In genomic region chr11:119970021-119970851, GRCm38 (mm10) we compare ENCODE assay signal across 14 mouse cellular contexts. TPM values are rescaled to one million over a fixed set of nuclear protein-coding genes. Genes with fewer than 3 reads are reported as not detected.
DNase-seq lines count a peak whose midpoint lies in the region; ATAC-seq lines count a peak whose summit lies in the region.
"Had no signal": no experiment of that assay in that cellular context is flagged by ENCODE, and none has a peak within 500 bp of the region (broad histone marks: within the 10 kb centered on the region; RNA-seq: fewer than 3 reads in every experiment).

No protein-coding gene starts in this region.

- no peaks in the 10 kb centered on the region for H3K9me3 ChIP-seq in forebrain, embryonic 10.5 days
- H3K9me3 ChIP-seq in hindbrain, embryonic 16.5 days (ENCODE audit: control insufficient read depth, low read length): no peaks in the 10 kb centered on the region
- H3K9me3 ChIP-seq in midbrain, embryonic 16.5 days (replicated peaks; ENCODE audit: control insufficient read depth, low read length, poor library complexity, severe bottlenecking): no peaks in the 10 kb centered on the region
- H3K9me3 ChIP-seq: heart, embryonic 10.5 days; limb, embryonic 10.5 days had no signal

- peak overlapping the region; percentile 51 for H3K27ac ChIP-seq in forebrain, embryonic 10.5 days
- peak overlapping the region; percentile 77 for H3K27ac ChIP-seq in hindbrain, embryonic 16.5 days (ENCODE audit: low read depth, low read length)
- H3K27ac ChIP-seq in midbrain, embryonic 16.5 days (ENCODE audit: low read length): peak overlapping the region; percentile 74
- H3K27ac ChIP-seq: heart, embryonic 10.5 days; limb, embryonic 10.5 days; macrophage had no signal

- no peak overlapping the region for H3K4me2 ChIP-seq in hindbrain, embryonic 16.5 days (ENCODE audit: low read length)
- H3K4me2 ChIP-seq in midbrain, embryonic 16.5 days (ENCODE audit: low read length): peak overlapping the region; percentile 17; the same call in 1 of the 2 replicates

- no peak overlapping the region for H3K4me3 ChIP-seq in forebrain, embryonic 10.5 days
- H3K4me3 ChIP-seq in hindbrain, embryonic 16.5 days (ENCODE audit: low read length): no peak overlapping the region
- H3K4me3 ChIP-seq in midbrain, embryonic 16.5 days (ENCODE audit: low read depth, low read length): no peak overlapping the region
- H3K4me3 ChIP-seq: heart, embryonic 10.5 days; limb, embryonic 10.5 days had no signal

- ATAC-seq in cerebellum, adult (ENCODE audit: insufficient number of reproducible peaks, low FRiP score, low TSS enrichment): no peak
- peak; percentile 86 for ATAC-seq in hindbrain, embryonic 16.5 days
- ATAC-seq in midbrain, embryonic 16.5 days: peak; percentile 79

- peak; percentile 90 to 95 for DNase-seq in cerebellum, postnatal 10 days
- no peak for DNase-seq in forebrain, embryonic 10.5 days (ENCODE audit: extremely low spot score, low spot score)
- DNase-seq in lung, postnatal 25 days (ENCODE audit: low spot score): no peak
- DNase-seq in spleen, postnatal 4 days (ENCODE audit: low spot score in 2 of 2): no peak
- DNase-seq in T-cell, adult 2 months (ENCODE audit: low spot score): no peak
- DNase-seq: adrenal gland, adult 8-10 months; cerebellum, postnatal 36 days; thymus, postnatal 4 days had no signal

- WGBS in forebrain, embryonic 10.5 days: 69% methylated on average over 12 of the region's 12 CpGs
- WGBS in hindbrain, embryonic 16.5 days: 18% methylated on average over 12 of the region's 12 CpGs
- WGBS in midbrain, embryonic 16.5 days: 18% methylated on average over 12 of the region's 12 CpGs

- peaks cover 8% of the 10 kb centered on the region for H3K36me3 ChIP-seq in forebrain, embryonic 10.5 days (replicated peaks)
- no peaks in the 10 kb centered on the region for H3K36me3 ChIP-seq in hindbrain, embryonic 16.5 days (ENCODE audit: control insufficient read depth, insufficient read depth, low read length)
- H3K36me3 ChIP-seq in midbrain, embryonic 16.5 days (ENCODE audit: control insufficient read depth, insufficient read depth, low read length): no peaks in the 10 kb centered on the region

- H3K9ac ChIP-seq in hindbrain, embryonic 16.5 days (ENCODE audit: low read depth, low read length): no peak overlapping the region
- peak overlapping the region; percentile 38; the same call in 1 of the 2 replicates for H3K9ac ChIP-seq in midbrain, embryonic 16.5 days (ENCODE audit: low read depth, low read length)

- H3K4me1 ChIP-seq in forebrain, embryonic 10.5 days: peaks cover 52% of the 10 kb centered on the region
- H3K4me1 ChIP-seq in hindbrain, embryonic 16.5 days (ENCODE audit: control insufficient read depth, insufficient read depth, low read depth, low read length): peaks cover 17% of the 10 kb centered on the region
- H3K4me1 ChIP-seq in midbrain, embryonic 16.5 days (ENCODE audit: control insufficient read depth, insufficient read depth, low read length): peaks cover 16% of the 10 kb centered on the region

- H3K27me3 ChIP-seq in forebrain, embryonic 10.5 days (ENCODE audit: poor library complexity, severe bottlenecking): no peaks in the 10 kb centered on the region
- H3K27me3 ChIP-seq in hindbrain, embryonic 16.5 days (replicated peaks; ENCODE audit: control insufficient read depth, insufficient read depth, low read length): no peaks in the 10 kb centered on the region
- no peaks in the 10 kb centered on the region for H3K27me3 ChIP-seq in midbrain, embryonic 16.5 days (ENCODE audit: control insufficient read depth, insufficient read depth, low read depth, low read length)

RNA-seq across cellular contexts. Expression of gene Baiap2, which starts 27.7 kb away (rescaled TPM):
- polyA plus RNA-seq in forebrain, embryonic 10.5 days (2016; fragmentation: Nextera tagmentation; extraction: Ambion mirVana): 9.6 and 11.1 TPM in 2 replicates
- 22.8 and 23.9 TPM in 2 replicates for polyA plus RNA-seq in hindbrain, embryonic 16.5 days (2015; fragmentation: Nextera tagmentation; extraction: Ambion mirVana)
- polyA plus RNA-seq in midbrain, embryonic 16.5 days (2015; fragmentation: Nextera tagmentation; extraction: Ambion mirVana): 14.7 and 15.7 TPM in 2 replicates

RNA-seq across cellular contexts. Expression of gene Chmp6, which starts 57.0 kb away (rescaled TPM):
- 114 and 124 TPM in 2 replicates for polyA plus RNA-seq in forebrain, embryonic 10.5 days (2016; fragmentation: Nextera tagmentation; extraction: Ambion mirVana)
- 112 and 114 TPM in 2 replicates for polyA plus RNA-seq in hindbrain, embryonic 16.5 days (2015; fragmentation: Nextera tagmentation; extraction: Ambion mirVana)
- 109 and 115 TPM in 2 replicates for polyA plus RNA-seq in midbrain, embryonic 16.5 days (2015; fragmentation: Nextera tagmentation; extraction: Ambion mirVana)

Comparison
In these comparisons a context has a peak if more than half of its experiments do, and no peak if none do; other contexts are left out.
1. DNase-seq: peak in cerebellum, postnatal 10 days (2 of 2); none in forebrain, embryonic 10.5 days (single experiment), lung, postnatal 25 days (single experiment), spleen, postnatal 4 days (0 of 2) and T-cell, adult 2 months (single experiment).
2. Peak in every context shown above with its lines, with median percentiles within 50 percentile points of each other: H3K27ac ChIP-seq.